Mouse (Mus musculus) hematopoietic stem cell, adult 5-6 weeks (primary cell): ENCODE measurements around the gene Tmem116. TPM values are rescaled to one million over a fixed set of nuclear protein-coding genes. Genes with fewer than 3 reads are reported as not detected.

Experiments used
- ATAC-seq, 2 experiments: fragments of 125-278 bp in 1 of 2; replicated peaks in 1 of 2; 2 replicates each; pipeline ENCODE4 v1.8.0; 2016 to 2017; ENCODE audit warnings: inconsistent platforms in 2 of 2, mild to moderate bottlenecking in 2 of 2, moderate number of reproducible peaks in 2 of 2, low read depth in 1 of 2, moderate TSS enrichment in 1 of 2; ENCODE audit not compliant: low FRiP score in 2 of 2, poor library complexity in 2 of 2, severe bottlenecking in 2 of 2, insufficient read depth in 1 of 2, low TSS enrichment in 1 of 2
- total RNA-seq: library from RNA; stranded (forward); fragments of 172-1452, 232-1000 nt; gene quantifications from 2 replicates; pipeline ENCODE4 v1.2.3, GENCODE M21; 2017

The Tmem116 gene
- total RNA-seq, 1 experiment from 2014 or later: 0.79 TPM

GRCm38 (mm10) chr5:121519758-121520157, 68.1 kb downstream of the Tmem116 start:
- peak; percentile 53 to 76; a peak in 3 of 4 replicates for ATAC-seq

GRCm38 (mm10) chr5:121525774-121526450, 74.2 kb downstream of the Tmem116 start:
- ATAC-seq: no peak

DNA sequence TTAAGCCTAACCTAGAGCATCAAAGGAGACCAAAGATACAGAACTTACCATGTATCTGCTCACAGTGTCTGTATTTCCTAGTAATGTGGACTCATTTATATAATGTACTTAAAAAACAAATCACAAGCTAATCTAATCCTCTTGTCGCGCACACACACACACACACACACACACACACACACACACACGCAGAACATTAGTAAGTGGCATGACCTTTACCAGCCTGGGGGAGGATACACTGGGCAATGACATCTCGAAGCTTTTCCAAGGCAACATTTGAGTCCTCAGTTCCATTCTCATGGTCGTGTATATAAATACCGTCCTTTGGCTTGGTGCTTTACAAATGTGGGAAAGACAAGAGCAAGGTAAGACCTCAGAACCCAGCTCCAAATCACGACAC, 74.8 kb downstream of the Tmem116 start:
- no peak for ATAC-seq

- no peak for ATAC-seq
Observed at GRCm38 (mm10) chr5:121526961-121527360, 75.3 kb downstream of the Tmem116 start.

- no peak for ATAC-seq
Observed at GRCm38 (mm10) chr5:121534521-121534920, 82.8 kb downstream of the Tmem116 start.

DNA sequence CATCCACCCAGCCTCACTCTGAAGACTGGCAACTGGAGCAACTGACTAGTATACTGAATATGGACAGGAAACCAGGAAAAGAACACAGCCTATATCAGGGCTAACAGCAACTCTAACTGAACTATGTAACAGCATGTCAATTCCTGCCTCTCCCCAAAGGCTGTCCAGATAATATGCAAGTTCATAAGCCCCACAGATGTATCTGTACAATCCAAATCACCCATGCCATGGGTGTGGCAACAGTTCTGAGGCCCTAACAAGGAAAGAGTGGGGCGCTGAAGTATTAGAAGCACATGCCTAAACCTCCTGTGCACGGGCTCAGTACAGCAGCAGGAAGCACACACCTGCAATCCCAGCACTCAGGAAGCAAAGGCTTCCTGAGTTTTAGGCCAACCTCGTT, 83.4 kb downstream of the Tmem116 start:
- ATAC-seq: no peak; a peak in 1 of 4 replicates

DNA sequence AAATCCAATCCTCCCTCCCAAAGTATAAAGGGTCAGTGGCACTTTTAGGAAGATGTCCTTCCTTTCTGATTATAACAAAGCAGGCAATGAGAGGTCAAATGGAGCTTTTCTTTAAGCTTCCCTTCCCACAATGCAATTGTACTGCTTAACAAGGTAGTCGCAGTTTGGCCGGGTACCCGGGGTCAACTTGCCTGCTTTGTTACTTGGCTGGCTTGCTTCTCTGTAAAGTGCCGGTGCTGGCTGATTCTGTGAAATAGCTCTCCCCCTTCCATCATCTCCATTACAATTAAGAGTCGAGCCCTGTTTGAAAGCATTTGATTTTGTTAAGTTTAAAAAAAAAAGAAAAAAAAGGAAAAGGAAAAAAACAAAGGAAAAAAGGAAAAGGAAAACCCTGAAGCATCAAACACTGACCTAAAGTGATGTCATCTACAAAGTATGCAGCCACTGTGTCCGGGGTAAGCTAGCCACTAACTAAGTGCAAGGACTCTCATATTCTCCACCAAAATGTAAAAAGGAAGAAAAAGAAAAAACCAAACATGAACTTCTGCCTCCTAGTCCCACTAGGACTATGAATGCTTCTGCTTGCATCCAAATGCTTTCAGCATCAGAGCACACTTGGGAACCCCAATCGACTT, 85.3 kb downstream of the Tmem116 start:
- ATAC-seq: no peak

GRCm38 (mm10) chr5:121537588-121537987, 85.9 kb downstream of the Tmem116 start:
- no peak for ATAC-seq

DNA sequence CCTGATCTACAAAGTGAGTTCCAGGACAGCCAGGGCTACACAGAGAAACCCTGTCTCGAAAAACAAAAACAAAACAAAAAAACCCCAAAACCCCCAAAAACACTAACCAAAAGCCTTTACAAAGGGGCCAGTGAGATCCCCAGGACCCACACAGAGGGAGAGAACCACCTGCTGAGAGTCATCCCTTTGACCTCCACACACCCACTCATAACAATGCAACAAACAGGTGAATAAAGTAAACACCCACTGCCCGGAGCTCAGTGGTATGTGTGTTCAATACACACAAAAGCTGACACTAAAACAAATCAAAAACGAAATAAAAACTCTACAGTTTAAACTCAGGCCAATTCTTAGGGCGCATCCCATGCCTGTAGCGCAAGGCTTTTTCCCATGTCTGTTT, 88.4 kb downstream of the Tmem116 start:
- ATAC-seq: no peak

DNA sequence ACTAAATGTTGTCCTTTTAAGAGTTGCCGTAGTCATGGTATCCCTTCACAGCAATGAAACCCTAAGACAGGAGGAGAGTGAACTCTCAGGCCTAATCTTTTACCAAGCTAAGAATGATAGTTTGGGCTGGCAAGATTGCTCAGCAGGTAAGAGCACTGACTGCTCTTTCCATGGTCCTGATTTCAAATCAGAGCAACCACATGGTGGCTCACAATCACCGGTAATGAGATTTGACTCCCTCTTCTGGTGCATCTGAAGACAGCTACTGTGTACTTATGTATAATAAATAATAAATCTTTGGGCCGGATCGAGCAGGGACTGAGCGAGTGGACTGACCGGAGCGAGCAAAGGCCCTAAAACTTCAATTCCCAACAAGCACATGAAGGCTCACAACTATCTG, 89.5 kb downstream of the Tmem116 start:
- no peak for ATAC-seq

- ATAC-seq: no peak
Observed at GRCm38 (mm10) chr5:121543370-121543769, 91.7 kb downstream of the Tmem116 start.

GRCm38 (mm10) chr5:121544910-121545792, 93.5 kb downstream of the Tmem116 start, which contains the start of the genes Adam1a and Gm42878:
Adam1a (minus strand) TSS chr5:121545482.
Gm42878 (minus strand) TSS chr5:121545482.
- peak; percentile 12 to 34; a peak in 1 of 4 replicates for ATAC-seq

DNA sequence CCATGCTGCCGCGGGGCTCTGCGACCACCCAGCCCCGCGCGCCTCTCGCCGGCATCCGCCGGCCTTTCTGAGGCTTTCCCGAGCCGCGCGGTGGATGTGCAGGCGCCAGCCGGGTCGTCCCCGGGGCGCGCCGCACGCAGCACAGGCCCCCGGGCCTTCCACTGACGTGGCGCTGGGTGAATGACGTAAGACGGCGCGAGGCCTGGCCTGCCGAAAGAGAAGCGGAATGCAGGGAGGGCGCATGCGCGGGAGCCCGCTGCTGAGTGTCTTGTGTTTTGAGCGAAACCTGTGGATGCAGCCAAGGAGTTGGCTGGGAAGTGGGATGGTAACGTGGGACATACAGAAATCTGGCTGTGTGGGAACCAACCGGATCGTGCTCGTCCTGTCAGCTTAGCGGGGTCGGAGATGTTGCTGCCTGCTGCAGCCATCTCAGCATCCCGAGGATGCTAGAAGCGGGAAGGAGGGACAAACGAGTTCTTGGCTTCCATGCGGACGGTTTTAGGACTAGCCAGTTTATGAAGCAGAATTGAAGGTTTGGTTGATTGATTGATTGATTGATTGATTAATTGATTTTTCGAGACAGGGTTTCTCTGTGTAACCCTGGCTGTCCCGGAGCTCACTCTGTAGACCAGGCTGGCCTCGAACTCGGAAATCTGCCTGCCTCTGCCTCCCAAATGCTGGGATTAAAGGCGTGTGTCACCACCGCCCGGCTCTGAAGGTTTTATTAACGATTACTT, 94.3 kb downstream of the Tmem116 start, which contains the start of gene Mapkapk5:
TSS of gene Mapkapk5 (minus strand) at position 113 of the 737 bp plus-strand sequence.
- ATAC-seq: peak; percentile 90 to 94

DNA sequence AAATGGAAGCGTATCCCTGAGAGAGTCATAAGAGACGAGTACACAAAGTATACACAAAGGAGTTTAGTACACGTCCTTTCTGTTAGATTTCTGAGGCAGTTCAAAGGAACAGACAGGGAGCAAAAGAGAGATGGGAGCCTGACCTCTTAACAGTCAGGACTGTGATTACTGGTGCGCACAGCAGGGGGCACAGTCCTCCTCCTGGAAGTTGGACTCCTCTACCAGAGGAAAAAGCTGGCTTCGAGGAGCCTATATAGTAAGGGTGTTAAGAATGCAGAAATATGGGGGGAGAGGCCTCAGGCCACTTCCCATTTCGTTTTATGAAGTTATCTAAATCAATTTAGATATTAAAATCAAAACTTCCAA, 94.8 kb downstream of the Tmem116 start:
- ATAC-seq: peak; percentile 65 to 83

GRCm38 (mm10) chr5:121547084-121547483, 95.4 kb downstream of the Tmem116 start:
- no peak for ATAC-seq

- ATAC-seq: no peak
Observed at GRCm38 (mm10) chr5:121549196-121549595, 97.5 kb downstream of the Tmem116 start.

GRCm38 (mm10) chr5:121562436-121562835, 110.7 kb downstream of the Tmem116 start:
- ATAC-seq: no peak
